Mouse (Mus musculus) heart, embryonic 13.5 days (tissue): ENCODE measurements at regions not wholly inside any gene's neighbourhood (a gene's known extent, or its start where the extent isn't known, plus 50 kb on each side); places are given as distances from the start of the nearest gene placed in this dataset.
"Not testable (repeated sequence)": the region's sequence is repeated elsewhere in the genome, so short reads cannot be mapped to it uniquely, and the experiment has no call there.

Source experiments
- ATAC-seq: fragments of 200-750 bp; cut with Nextera tagmentation; 2 replicates; pipeline ENCODE4 v1.8.0; 2017; ENCODE audit warnings: moderate TSS enrichment; ENCODE audit not compliant: insufficient number of reproducible peaks, low FRiP score, low TSS enrichment; ENCODE audit errors: extremely low read depth
- H3K27ac ChIP-seq: fragments of 300-500 bp; sonication (generic); replicated peaks from 2 replicates; pipeline ENCODE4 v1.5.1; 2015; ENCODE audit warnings: moderate library complexity, mild to moderate bottlenecking, inconsistent platforms
- H3K27me3 ChIP-seq: fragments of 300-500 bp; sonication (generic); replicated peaks from 2 replicates; pipeline ENCODE4 v1.6.1; 2015; ENCODE audit warnings: mild to moderate bottlenecking, inconsistent platforms
- H3K36me3 ChIP-seq: fragments of 300-500 bp; sonication (generic); 2 replicates; pipeline ENCODE4 v1.6.1; 2015; ENCODE audit warnings: mild to moderate bottlenecking, inconsistent platforms
- H3K4me1 ChIP-seq: fragments of 300-500 bp; sonication (generic); 2 replicates; pipeline ENCODE4 v1.6.1; 2015; ENCODE audit warnings: inconsistent platforms
- H3K4me2 ChIP-seq: fragments of 300-500 bp; sonication (generic); 2 replicates; pipeline ENCODE4 v1.6.1; 2015; ENCODE audit warnings: inconsistent platforms, mild to moderate bottlenecking, moderate library complexity
- H3K4me3 ChIP-seq: fragments of 300-500 bp; sonication (generic); 2 replicates; pipeline ENCODE4 v1.5.1; 2015; ENCODE audit warnings: moderate library complexity, mild to moderate bottlenecking, inconsistent platforms
- H3K9ac ChIP-seq: fragments of 300-500 bp; sonication (generic); 2 replicates; pipeline ENCODE4 v1.6.1; 2015; ENCODE audit warnings: inconsistent platforms, mild to moderate bottlenecking, moderate library complexity
- H3K9me3 ChIP-seq: fragments of 300-500 bp; sonication (generic); 2 replicates; pipeline ENCODE4 v1.6.1; 2016; ENCODE audit warnings: inconsistent platforms
- WGBS: fragments of 180-500 bp; shearing (Covaris S2); methylation state at CpG from one replicate; pipeline ENCODE4 v1.1.7; 2015; ENCODE audit warnings: mixed read lengths; 5-methylcytosine and 5-hydroxymethylcytosine counted together

- H3K9ac ChIP-seq, H3K27me3 ChIP-seq, H3K4me1 ChIP-seq, H3K4me3 ChIP-seq, H3K27ac ChIP-seq, ATAC-seq, H3K9me3 ChIP-seq, H3K4me2 ChIP-seq, H3K36me3 ChIP-seq: not testable (repeated sequence)
Observed at GRCm38 (mm10) chr3:133704849-133705248, 159.9 kb upstream of the Tet2 start.

GRCm38 (mm10) chr3:133711518-133711917, 166.6 kb upstream of the Tet2 start:
- no peak for ATAC-seq
- Histone ChIP-seq H3K36me3 (no peaks in the 10 kb centered on the region), H3K27ac (no peak overlapping the region), H3K9me3 (no peaks in the 10 kb centered on the region), H3K4me2 (no peak overlapping the region), H3K9ac (no peak overlapping the region), H3K4me3 (no peak overlapping the region), H3K4me1 (no peaks in the 10 kb centered on the region), H3K27me3 (no peaks in the 10 kb centered on the region)
- WGBS = 79% methylated on average over 1 of the region's 1 CpGs

- no peak; the same call in 1 of the 2 replicates for ATAC-seq
- H3K9ac ChIP-seq = no peak overlapping the region
- no peaks in the 10 kb centered on the region for H3K4me1 ChIP-seq
- H3K4me2 ChIP-seq = no peak overlapping the region
- H3K27ac ChIP-seq = no peak overlapping the region
- no peaks in the 10 kb centered on the region for H3K36me3 ChIP-seq
- 72% methylated on average over 3 of the region's 3 CpGs for WGBS
- H3K4me3 ChIP-seq = no peak overlapping the region
- H3K27me3 ChIP-seq = no peaks in the 10 kb centered on the region
- no peaks in the 10 kb centered on the region for H3K9me3 ChIP-seq
Observed at GRCm38 (mm10) chr3:133722550-133723290, 177.8 kb upstream of the Tet2 start.

GRCm38 (mm10) chr3:133726831-133727230, 181.9 kb upstream of the Tet2 start:
- no peaks in the 10 kb centered on the region for H3K27me3 ChIP-seq
- H3K9me3 ChIP-seq = no peaks in the 10 kb centered on the region
- no peak overlapping the region for H3K4me2 ChIP-seq
- H3K4me1 ChIP-seq = peaks cover 4% of the 10 kb centered on the region; the same call in 1 of the 2 replicates
- no peak overlapping the region for H3K4me3 ChIP-seq
- no peaks in the 10 kb centered on the region for H3K36me3 ChIP-seq
- 82% methylated on average over 6 of the region's 6 CpGs for WGBS
- ATAC-seq = no peak
- no peak overlapping the region for H3K27ac ChIP-seq
- H3K9ac ChIP-seq = no peak overlapping the region

- Histone ChIP-seq H3K9ac (no peak overlapping the region), H3K9me3 (no peaks in the 10 kb centered on the region), H3K4me1 (no peaks in the 10 kb centered on the region; the same call in 1 of the 2 replicates), H3K4me3 (no peak overlapping the region), H3K27me3 (no peaks in the 10 kb centered on the region), H3K36me3 (no peaks in the 10 kb centered on the region), H3K4me2 (no peak overlapping the region), H3K27ac (no peak overlapping the region)
- ATAC-seq = no peak
- 49% methylated on average over 1 of the region's 1 CpGs for WGBS
Observed at GRCm38 (mm10) chr3:133735603-133736002, 190.7 kb upstream of the Tet2 start.

- ATAC-seq = no peak
- WGBS = 27% methylated on average over 2 of the region's 2 CpGs
- no peaks in the 10 kb centered on the region for H3K9me3 ChIP-seq
Observed at GRCm38 (mm10) chr3:133738936-133739335, 194.0 kb upstream of the Tet2 start.

GRCm38 (mm10) chr3:133744552-133745118, 199.7 kb upstream of the Tet2 start:
- H3K9ac ChIP-seq = no peak overlapping the region
- no peaks in the 10 kb centered on the region for H3K27me3 ChIP-seq
- no peak overlapping the region for H3K4me3 ChIP-seq
- no peaks in the 10 kb centered on the region for H3K36me3 ChIP-seq
- H3K4me2 ChIP-seq = no peak overlapping the region
- H3K4me1 ChIP-seq = no peaks in the 10 kb centered on the region
- no peak overlapping the region for H3K27ac ChIP-seq
- H3K9me3 ChIP-seq = no peaks in the 10 kb centered on the region
- 69% methylated on average over 4 of the region's 4 CpGs for WGBS
- no peak for ATAC-seq

More at GRCm38 (mm10) chr3:133738936-133739335, 194.0 kb upstream of the Tet2 start:
- Histone ChIP-seq H3K9ac (no peak overlapping the region), H3K36me3 (no peaks in the 10 kb centered on the region), H3K4me2 (no peak overlapping the region), H3K4me3 (no peak overlapping the region), H3K27ac (no peak overlapping the region), H3K4me1 (no peaks in the 10 kb centered on the region), H3K27me3 (no peaks in the 10 kb centered on the region)

- Histone ChIP-seq H3K27me3 (no peaks in the 10 kb centered on the region), H3K36me3 (no peaks in the 10 kb centered on the region), H3K9ac (no peak overlapping the region), H3K4me1 (peaks cover 15% of the 10 kb centered on the region), H3K4me3 (no peak overlapping the region), H3K27ac (no peak overlapping the region), H3K9me3 (no peaks in the 10 kb centered on the region), H3K4me2 (no peak overlapping the region)
- 74% methylated on average over 10 of the region's 10 CpGs for WGBS
- ATAC-seq = no peak
Observed at GRCm38 (mm10) chr3:133748756-133749737, 204.1 kb upstream of the Tet2 start.

GRCm38 (mm10) chr3:133750061-133750460, 205.1 kb upstream of the Tet2 start:
- no peak overlapping the region for H3K4me2 ChIP-seq

GRCm38 (mm10) chr3:133750606-133751005, 205.7 kb upstream of the Tet2 start:
- 80% methylated on average over 3 of the region's 3 CpGs for WGBS

More at GRCm38 (mm10) chr3:133750061-133750460, 205.1 kb upstream of the Tet2 start:
- Histone ChIP-seq H3K27ac (no peak overlapping the region), H3K9ac (no peak overlapping the region), H3K9me3 (no peaks in the 10 kb centered on the region), H3K27me3 (no peaks in the 10 kb centered on the region), H3K4me1 (peaks cover 25% of the 10 kb centered on the region), H3K4me3 (no peak overlapping the region), H3K36me3 (no peaks in the 10 kb centered on the region)
- 68% methylated on average over 8 of the region's 8 CpGs for WGBS
- no peak for ATAC-seq

GRCm38 (mm10) chr3:133751011-133751410, 206.1 kb upstream of the Tet2 start:
- H3K9me3 ChIP-seq = no peaks in the 10 kb centered on the region
- H3K4me2 ChIP-seq = peak overlapping the region; percentile 42
- H3K27ac ChIP-seq = no peak overlapping the region
- H3K27me3 ChIP-seq = no peaks in the 10 kb centered on the region
- no peak for ATAC-seq
- no peak overlapping the region for H3K9ac ChIP-seq
- no peaks in the 10 kb centered on the region for H3K36me3 ChIP-seq
- H3K4me1 ChIP-seq = peaks cover 26% of the 10 kb centered on the region
- no peak overlapping the region for H3K4me3 ChIP-seq
- 26% methylated on average over 3 of the region's 3 CpGs for WGBS

More at GRCm38 (mm10) chr3:133750606-133751005, 205.7 kb upstream of the Tet2 start:
- Histone ChIP-seq H3K4me1 (peaks cover 26% of the 10 kb centered on the region), H3K9ac (no peak overlapping the region), H3K9me3 (no peaks in the 10 kb centered on the region), H3K4me3 (no peak overlapping the region), H3K27me3 (no peaks in the 10 kb centered on the region), H3K27ac (no peak overlapping the region), H3K36me3 (no peaks in the 10 kb centered on the region), H3K4me2 (no peak overlapping the region)
- ATAC-seq = no peak
